Mouse (Mus musculus) c-Kit-positive CD71-positive TER-119-negative erythroid progenitor cells, embryonic 14.5 days (primary cell): Measurements from ENCODE around the gene Ptcd3.
"Not testable (repeated sequence)": the region's sequence is repeated elsewhere in the genome, so short reads cannot be mapped to it uniquely, and the experiment has no call there.

Experiments
- DNase-seq: peaks from one replicate; pipeline ENCODE4 v3.0.0-alpha.2; 2013; ENCODE audit warnings: low read depth

Gene Ptcd3

DNA sequence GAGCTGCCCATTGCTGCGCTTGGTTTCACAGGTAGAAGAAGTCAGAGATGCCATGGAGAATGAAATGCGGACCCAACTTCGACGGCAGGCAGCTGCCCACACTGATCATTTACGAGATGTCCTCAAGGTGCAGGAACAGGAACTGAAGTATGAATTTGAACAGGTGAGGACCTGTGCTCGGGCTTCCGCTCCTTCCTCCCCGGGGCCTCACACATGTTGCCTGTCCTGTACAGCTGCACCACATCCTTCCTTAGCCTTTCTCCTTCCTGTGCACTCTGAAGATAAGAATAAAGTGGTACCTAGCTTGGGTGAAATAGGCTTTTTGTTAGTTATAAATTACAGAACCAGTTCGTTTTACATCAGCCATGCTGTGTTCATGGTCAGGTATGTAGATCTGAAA, 37.2 kb downstream of the Ptcd3 start:
- no peak for DNase-seq

DNA sequence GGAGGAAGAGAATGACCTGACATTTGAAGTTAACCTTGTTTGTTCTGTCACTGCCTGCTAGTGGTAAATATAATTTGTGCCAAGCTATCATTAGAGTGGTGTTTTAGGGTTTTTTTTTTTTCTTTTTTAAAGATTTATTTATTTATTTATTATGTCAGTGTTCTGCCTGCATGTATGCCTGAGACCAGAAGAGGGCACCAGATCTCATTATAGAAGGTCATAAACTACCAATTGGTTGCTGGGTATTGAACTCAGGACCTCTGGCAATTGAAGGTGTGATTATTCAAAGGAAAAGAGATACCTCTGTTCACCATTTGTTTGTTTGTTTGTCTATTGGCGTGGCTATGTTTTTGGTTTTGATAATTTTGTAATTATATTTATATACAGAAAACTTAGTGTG, 39.7 kb downstream of the Ptcd3 start:
- DNase-seq, result no peak

DNA sequence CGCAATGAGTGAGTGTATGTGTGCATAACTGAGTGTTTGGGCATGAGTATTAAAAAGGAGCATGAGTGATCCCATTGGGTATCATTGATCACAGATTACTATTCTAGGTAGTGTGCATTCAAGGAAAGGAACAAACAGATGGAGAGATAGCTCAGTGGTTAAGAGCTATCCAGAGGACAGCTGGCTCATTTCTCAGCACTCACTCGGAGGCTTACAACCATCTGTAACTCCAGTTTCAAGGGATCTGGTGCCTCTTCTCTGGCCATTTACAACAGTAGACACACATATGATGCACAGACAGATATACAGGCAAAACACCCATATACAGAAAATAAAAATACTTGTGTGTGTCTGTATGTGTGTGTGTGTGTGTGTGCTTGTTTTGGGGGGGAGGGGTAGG, 40.8 kb downstream of the Ptcd3 start:
- no peak for DNase-seq

DNA sequence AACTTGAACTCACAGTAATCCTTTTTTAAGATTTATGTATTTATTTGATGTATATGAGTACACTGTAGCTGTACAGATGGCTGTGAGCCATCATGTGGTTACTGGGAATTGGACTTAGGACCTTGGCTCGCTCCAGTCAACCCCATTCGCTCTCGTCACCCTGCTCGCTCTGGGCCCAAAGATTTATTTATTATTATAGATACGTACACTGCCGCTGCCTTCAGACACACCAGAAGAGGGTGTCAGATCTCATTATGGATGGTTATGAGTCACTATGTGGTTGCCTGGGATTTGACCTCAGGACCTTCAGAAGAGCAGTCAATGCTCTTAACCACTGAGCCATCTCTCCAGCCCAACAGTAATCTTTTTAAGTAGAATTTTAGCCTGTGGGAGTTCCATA, 61.6 kb downstream of the Ptcd3 start:
- not testable (repeated sequence) for DNase-seq

DNA sequence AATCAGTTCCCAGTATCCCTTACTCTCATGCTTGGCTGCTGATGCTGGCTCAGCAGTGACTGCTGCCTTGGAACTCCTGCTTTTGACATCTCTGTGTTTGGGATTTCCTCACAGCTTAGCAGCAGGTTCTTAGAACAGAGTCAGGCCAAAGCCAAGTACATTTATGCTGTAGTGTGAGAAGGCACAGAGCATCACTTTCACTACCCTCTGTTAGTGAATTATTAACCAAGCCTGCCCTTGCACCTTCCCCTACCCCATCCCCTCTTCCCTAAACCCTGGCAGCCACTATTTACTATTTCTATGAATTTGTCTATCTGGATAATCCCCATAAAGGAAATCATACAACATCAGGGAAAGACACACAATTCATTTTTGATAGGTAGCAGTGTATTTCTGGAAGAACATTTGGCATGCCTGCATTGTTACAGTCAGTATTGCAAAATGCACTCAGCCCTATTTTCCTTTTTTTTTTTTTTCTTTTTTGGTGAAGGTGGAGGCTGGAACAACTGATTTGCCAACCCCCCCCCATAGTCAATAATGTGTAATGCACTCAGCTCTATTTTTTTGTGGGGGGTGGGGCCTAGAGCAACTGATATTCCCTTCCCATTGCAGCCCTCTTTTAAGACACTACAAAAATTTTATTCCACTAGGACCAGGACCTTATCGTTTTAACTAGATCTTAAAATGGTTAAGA, 67.8 kb downstream of the Ptcd3 start:
- no peak for DNase-seq

DNA sequence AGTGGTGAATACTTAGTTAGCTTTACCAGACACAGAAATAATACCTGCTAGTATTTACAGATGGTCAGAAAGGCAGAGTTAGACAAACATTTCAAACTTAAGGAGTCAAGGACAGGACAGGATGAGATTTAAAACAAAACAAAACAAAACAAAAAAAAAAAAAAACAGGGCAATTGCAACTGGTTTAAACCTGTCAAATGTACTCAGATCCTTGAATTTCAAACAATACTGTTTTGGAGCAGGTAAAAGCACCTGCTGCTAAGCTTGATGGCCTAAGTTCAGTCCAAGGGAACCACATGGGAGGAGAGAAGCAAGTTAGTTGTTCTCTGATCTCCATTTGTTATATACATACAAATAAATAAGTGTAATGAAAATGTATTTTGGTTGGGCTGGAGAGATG, 68.7 kb downstream of the Ptcd3 start:
- no peak for DNase-seq

DNA sequence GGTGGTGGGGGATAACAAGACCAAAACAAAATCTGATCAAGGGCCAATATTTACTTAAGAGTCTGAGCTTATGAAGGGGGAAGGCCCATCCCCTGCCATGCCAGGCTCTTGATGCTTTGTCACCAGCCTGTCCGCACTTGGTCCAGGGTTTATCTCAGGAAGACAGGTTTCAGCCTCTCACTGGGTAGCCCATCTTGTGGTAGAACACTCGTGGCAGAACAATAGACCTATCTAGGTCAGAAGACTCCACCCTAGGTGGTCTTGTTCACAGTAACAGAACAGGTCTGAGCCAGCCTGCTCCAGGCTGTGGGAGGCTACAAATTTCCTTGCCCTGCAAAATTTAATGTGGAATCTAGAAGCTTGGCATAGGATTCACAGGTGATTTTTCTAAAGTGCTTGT, 71.7 kb downstream of the Ptcd3 start:
- DNase-seq, result no peak

DNA sequence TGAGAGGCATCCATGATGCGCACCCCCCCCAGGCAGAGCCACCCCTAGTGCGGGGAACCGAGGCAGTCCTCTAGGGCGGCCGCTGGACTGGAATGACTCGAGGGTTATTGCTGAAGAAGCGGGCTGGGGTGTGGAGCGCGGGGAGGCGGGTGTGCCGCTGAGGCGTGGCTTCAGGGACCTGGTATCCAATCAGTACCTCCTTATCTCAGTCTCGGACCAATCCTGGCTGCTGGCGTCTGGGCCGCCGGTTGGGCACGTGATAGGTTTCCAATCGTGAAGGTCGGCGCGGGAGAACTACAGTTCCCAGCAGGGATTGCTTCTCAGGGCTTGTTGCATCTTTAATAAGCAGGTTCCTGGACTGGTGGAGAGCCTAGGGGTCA, 77.0 kb downstream of the Ptcd3 start:
- peak; percentile 93 for DNase-seq

DNA sequence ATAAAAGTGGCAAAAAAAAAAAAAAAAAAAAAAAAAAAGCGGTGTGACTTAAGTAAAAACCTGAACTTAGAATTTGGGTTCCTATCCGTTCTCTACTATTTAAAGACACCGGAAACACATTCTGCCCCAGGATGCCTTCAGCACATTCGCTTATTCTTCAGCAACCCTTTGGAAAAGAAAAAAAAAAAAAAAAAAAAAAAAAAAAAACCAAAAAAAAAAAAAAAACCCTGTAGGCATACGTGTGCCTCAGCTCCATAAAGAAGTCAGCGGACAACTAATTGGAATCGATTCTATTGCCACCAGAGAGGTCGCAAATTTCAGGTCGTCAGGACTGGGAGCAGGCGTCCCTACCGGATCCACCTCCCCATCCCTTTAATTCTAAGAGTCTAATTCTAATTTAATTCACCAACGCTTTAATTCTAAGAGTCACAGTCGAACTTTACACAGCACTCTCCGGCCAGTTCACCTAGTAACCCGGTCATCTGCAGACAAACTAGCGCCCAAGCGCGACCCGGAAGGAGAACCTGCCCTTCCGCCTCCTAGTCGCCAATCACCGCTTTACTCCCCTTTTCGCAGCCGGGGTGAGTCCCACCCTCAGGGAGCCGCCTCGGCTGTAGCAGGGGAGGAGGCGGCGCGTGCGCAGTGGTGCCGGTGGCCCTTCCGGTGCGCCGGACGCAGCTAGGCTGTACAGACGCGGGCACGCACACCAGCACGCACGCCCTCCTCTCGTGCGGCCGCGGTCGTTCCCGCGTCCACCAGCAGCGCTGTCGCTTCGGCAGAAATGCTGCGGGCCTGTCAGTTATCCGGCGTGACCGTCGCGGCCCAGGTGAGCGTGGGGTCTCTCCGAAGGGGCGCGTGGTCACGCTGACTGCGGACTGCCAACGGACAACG, 77.6 kb downstream of the Ptcd3 start, which contains the start of gene Immt:
Gene Immt (plus strand): TSS at position 642 of the 891 bp plus-strand sequence.
- peak; percentile 94 for DNase-seq
